Mouse (Mus musculus): ENCODE results near the gene Oas1f. TPM values are rescaled to one million over a fixed set of nuclear protein-coding genes. Genes with fewer than 3 reads are reported as not detected.
"Not testable (repeated sequence)": the region's sequence is repeated elsewhere in the genome, so short reads cannot be mapped to it uniquely, and the experiment has no call there.

Oas1f gene
- not detected in 2 replicates for polyA plus RNA-seq (2014; fragmentation: Nextera tagmentation; extraction: Ambion mirVana)

DNA sequence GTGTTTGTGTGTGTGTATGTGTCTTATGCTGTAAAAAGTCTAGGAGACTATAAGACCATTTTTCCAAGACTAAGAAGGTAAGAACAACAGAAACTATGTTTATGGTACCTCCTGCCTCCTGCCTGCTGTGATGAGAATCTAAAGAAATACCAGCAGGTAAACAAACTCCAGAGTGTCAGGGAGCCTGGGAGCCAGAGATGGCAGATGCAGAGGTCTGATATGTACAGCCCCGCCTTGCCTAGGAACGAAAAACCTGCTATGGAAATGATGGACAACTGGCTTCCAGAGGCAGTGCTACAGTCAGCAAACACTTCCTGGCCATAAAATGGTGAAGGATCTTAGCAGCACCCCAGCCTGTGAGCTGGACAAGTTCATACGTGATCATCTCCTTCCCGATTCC lies at the start of gene Oas1f:
TSS of gene Oas1f (plus strand) at position 301 of the 400 bp plus-strand sequence.
- Histone ChIP-seq H3K4me3 (ENCODE audit: low read depth, low read length) (no peak within 1 kb of the TSS), H3K27me3 (ENCODE audit: control insufficient read depth, insufficient read depth, low read length) (no peaks in the 10 kb centered on the region; the same call in 1 of the 2 replicates), H3K36me3 (ENCODE audit: control insufficient read depth, insufficient read depth, low read length) (no peaks in the 10 kb centered on the region), H3K27ac (ENCODE audit: low read depth, low read length) (no peak within 1 kb of the TSS), H3K9me3 (replicated peaks; ENCODE audit: control insufficient read depth, low read length) (no peaks in the 10 kb centered on the region), H3K4me2 (no peak within 1 kb of the TSS), H3K9ac (ENCODE audit: low read depth, low read length) (0 out of 2 replicates have a peak within 1 kb of the TSS, but pooled peaks have one; percentile 22), H3K4me1 (ENCODE audit: control insufficient read depth, insufficient read depth, low read length) (no peaks in the 10 kb centered on the region)
- no peak for ATAC-seq (replicated peaks; ENCODE audit: insufficient number of reproducible peaks, low FRiP score, low TSS enrichment)
- 73% methylated on average over 4 of the region's 4 CpGs for WGBS (ENCODE audit: insufficient replicate concordance)

GRCm38 (mm10) chr5:120798147-120798546 lies 49.0 kb upstream of the Oas1f start:
- not testable (repeated sequence) for H3K4me3 ChIP-seq (ENCODE audit: low read depth, low read length); H3K4me2 ChIP-seq; H3K36me3 ChIP-seq (ENCODE audit: control insufficient read depth, insufficient read depth, low read length); H3K9me3 ChIP-seq (replicated peaks; ENCODE audit: control insufficient read depth, low read length); ATAC-seq (replicated peaks; ENCODE audit: insufficient number of reproducible peaks, low FRiP score, low TSS enrichment); H3K4me1 ChIP-seq (ENCODE audit: control insufficient read depth, insufficient read depth, low read length); H3K27ac ChIP-seq (ENCODE audit: low read depth, low read length); H3K27me3 ChIP-seq (ENCODE audit: control insufficient read depth, insufficient read depth, low read length); H3K9ac ChIP-seq (ENCODE audit: low read depth, low read length)
- WGBS (ENCODE audit: insufficient replicate concordance): 48% methylated on average over 5 of the region's 5 CpGs

GRCm38 (mm10) chr5:120798943-120799342 lies 48.2 kb upstream of the Oas1f start:
- peaks cover 12% of the 10 kb centered on the region for H3K27me3 ChIP-seq (ENCODE audit: control insufficient read depth, insufficient read depth, low read length)
- not testable (repeated sequence) for ATAC-seq (replicated peaks; ENCODE audit: insufficient number of reproducible peaks, low FRiP score, low TSS enrichment); H3K36me3 ChIP-seq (ENCODE audit: control insufficient read depth, insufficient read depth, low read length); H3K4me3 ChIP-seq (ENCODE audit: low read depth, low read length); H3K4me2 ChIP-seq; H3K27ac ChIP-seq (ENCODE audit: low read depth, low read length); H3K9me3 ChIP-seq (replicated peaks; ENCODE audit: control insufficient read depth, low read length); H3K4me1 ChIP-seq (ENCODE audit: control insufficient read depth, insufficient read depth, low read length); H3K9ac ChIP-seq (ENCODE audit: low read depth, low read length)
- WGBS (ENCODE audit: insufficient replicate concordance): 59% methylated on average over 2 of the region's 2 CpGs

DNA sequence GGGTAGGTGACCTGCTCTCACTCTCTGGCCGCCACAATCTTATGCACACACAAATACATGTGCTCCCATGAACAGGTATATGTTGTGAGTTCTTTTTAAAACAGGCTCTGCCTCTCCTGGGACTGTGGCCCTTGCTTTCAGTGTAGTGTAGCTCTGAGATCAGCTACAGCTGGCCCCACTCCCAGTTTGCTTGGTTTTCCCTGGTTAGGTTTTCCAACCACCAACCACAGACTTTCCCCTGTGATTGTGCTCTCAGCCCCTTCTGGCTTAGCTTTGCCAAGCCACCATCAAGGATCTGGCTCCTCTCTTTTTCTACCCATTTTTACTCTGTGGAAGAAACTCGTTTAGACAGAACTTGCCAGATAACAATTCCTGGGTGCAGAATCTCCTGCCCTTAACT lies 43.6 kb upstream of the Oas1f start:
- WGBS (ENCODE audit: insufficient replicate concordance): 49% methylated on average over 2 of the region's 2 CpGs
- H3K27ac ChIP-seq (ENCODE audit: low read depth, low read length): no peak overlapping the region
- no peak overlapping the region for H3K4me3 ChIP-seq (ENCODE audit: low read depth, low read length)
- peaks cover 10% of the 10 kb centered on the region for H3K27me3 ChIP-seq (ENCODE audit: control insufficient read depth, insufficient read depth, low read length)
- no peak overlapping the region for H3K4me2 ChIP-seq
- H3K36me3 ChIP-seq (ENCODE audit: control insufficient read depth, insufficient read depth, low read length): no peaks in the 10 kb centered on the region
- no peak for ATAC-seq (replicated peaks; ENCODE audit: insufficient number of reproducible peaks, low FRiP score, low TSS enrichment)
- no peaks in the 10 kb centered on the region for H3K9me3 ChIP-seq (replicated peaks; ENCODE audit: control insufficient read depth, low read length)
- no peaks in the 10 kb centered on the region for H3K4me1 ChIP-seq (ENCODE audit: control insufficient read depth, insufficient read depth, low read length)
- H3K9ac ChIP-seq (ENCODE audit: low read depth, low read length): no peak overlapping the region

- H3K4me2 ChIP-seq: no peak overlapping the region
- H3K4me1 ChIP-seq (ENCODE audit: control insufficient read depth, insufficient read depth, low read length): no peaks in the 10 kb centered on the region
- H3K36me3 ChIP-seq (ENCODE audit: control insufficient read depth, insufficient read depth, low read length): no peaks in the 10 kb centered on the region
- 71% methylated on average over 1 of the region's 1 CpGs for WGBS (ENCODE audit: insufficient replicate concordance)
- H3K9me3 ChIP-seq (replicated peaks; ENCODE audit: control insufficient read depth, low read length): no peaks in the 10 kb centered on the region
- H3K4me3 ChIP-seq (ENCODE audit: low read depth, low read length): no peak overlapping the region
- H3K9ac ChIP-seq (ENCODE audit: low read depth, low read length): no peak overlapping the region
- H3K27me3 ChIP-seq (ENCODE audit: control insufficient read depth, insufficient read depth, low read length): peaks cover 4% of the 10 kb centered on the region
- no peak for ATAC-seq (replicated peaks; ENCODE audit: insufficient number of reproducible peaks, low FRiP score, low TSS enrichment)
- H3K27ac ChIP-seq (ENCODE audit: low read depth, low read length): no peak overlapping the region
These were observed 40.7 kb upstream of the Oas1f start for GRCm38 (mm10) chr5:120806458-120806857.

- H3K27me3 ChIP-seq (ENCODE audit: control insufficient read depth, insufficient read depth, low read length): no peaks in the 10 kb centered on the region
- no peak overlapping the region for H3K4me3 ChIP-seq (ENCODE audit: low read depth, low read length)
- ATAC-seq (replicated peaks; ENCODE audit: insufficient number of reproducible peaks, low FRiP score, low TSS enrichment): no peak
- H3K4me2 ChIP-seq: no peak overlapping the region
- H3K4me1 ChIP-seq (ENCODE audit: control insufficient read depth, insufficient read depth, low read length): 0 out of 2 replicates have a peak, but pooled peaks cover 3% of the 10 kb centered on the region
- H3K36me3 ChIP-seq (ENCODE audit: control insufficient read depth, insufficient read depth, low read length): no peaks in the 10 kb centered on the region
- WGBS (ENCODE audit: insufficient replicate concordance): 31% methylated on average over 6 of the region's 6 CpGs
- H3K9ac ChIP-seq (ENCODE audit: low read depth, low read length): no peak overlapping the region
- no peak overlapping the region for H3K27ac ChIP-seq (ENCODE audit: low read depth, low read length)
- no peaks in the 10 kb centered on the region for H3K9me3 ChIP-seq (replicated peaks; ENCODE audit: control insufficient read depth, low read length)
These were observed 38.0 kb upstream of the Oas1f start for GRCm38 (mm10) chr5:120809171-120809570.

DNA sequence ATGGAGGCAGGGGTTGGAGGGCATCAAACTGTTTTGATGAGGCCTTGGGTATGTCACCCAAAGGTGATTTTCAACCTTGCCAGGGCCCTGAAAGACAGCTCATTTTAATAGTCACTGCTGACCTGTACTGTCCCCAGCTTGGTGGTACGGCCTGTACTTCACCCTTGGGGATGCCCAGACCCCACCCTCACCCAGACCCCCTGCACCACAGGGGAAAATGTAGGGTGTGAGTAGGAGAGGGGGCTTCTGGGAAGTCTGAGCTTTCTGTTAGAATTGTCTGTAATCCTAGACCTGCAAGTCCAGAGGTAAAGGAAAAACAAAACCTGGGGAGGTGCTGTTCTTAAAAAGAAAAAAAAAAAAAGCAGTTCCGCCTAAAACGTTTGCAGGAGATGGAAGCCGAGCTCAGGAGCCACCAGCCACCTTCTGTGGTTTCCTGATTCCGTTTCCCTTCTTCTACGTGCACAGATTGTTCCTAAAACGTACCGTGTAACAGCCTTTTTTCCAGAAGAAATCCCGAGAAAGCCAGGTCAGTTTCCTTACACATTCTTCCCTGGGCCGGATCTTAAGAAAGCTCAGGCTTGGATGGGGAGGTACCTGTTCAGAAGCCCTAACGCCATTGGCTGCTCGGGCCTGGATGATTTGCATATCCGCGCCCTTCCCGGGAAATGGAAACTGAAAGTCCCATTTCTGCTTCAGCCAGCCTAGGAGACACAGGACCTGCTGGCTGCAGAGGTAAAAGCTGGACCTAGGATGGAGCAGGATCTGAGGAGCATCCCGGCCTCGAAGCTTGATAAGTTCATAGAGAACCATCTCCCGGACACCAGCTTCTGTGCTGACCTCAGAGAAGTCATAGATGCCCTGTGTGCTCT lies 35.0 kb upstream of the Oas1f start, which contains the start of gene Oas1c:
TSS of gene Oas1c (minus strand) at position 564 of the 869 bp plus-strand sequence.
- peak within 1 kb of the TSS; percentile 32 for H3K4me3 ChIP-seq (ENCODE audit: low read depth, low read length)
- 0 out of 2 replicates have a peak, but pooled peaks cover 3% of the 10 kb centered on the region for H3K4me1 ChIP-seq (ENCODE audit: control insufficient read depth, insufficient read depth, low read length)
- no peaks in the 10 kb centered on the region for H3K27me3 ChIP-seq (ENCODE audit: control insufficient read depth, insufficient read depth, low read length)
- H3K27ac ChIP-seq (ENCODE audit: low read depth, low read length): no peak within 1 kb of the TSS
- H3K4me2 ChIP-seq: peak within 1 kb of the TSS; percentile 61
- ATAC-seq (replicated peaks; ENCODE audit: insufficient number of reproducible peaks, low FRiP score, low TSS enrichment): no peak; the same call in 1 of the 2 replicates
- no peaks in the 10 kb centered on the region for H3K36me3 ChIP-seq (ENCODE audit: control insufficient read depth, insufficient read depth, low read length)
- H3K9ac ChIP-seq (ENCODE audit: low read depth, low read length): peak within 1 kb of the TSS; percentile 56
- WGBS (ENCODE audit: insufficient replicate concordance): 8% methylated on average over 18 of the region's 18 CpGs
- H3K9me3 ChIP-seq (replicated peaks; ENCODE audit: control insufficient read depth, low read length): no peaks in the 10 kb centered on the region

- 67% methylated on average over 6 of the region's 6 CpGs for WGBS (ENCODE audit: insufficient replicate concordance)
- Histone ChIP-seq H3K4me2 (peak overlapping the region; percentile 61), H3K4me3 (ENCODE audit: low read depth, low read length) (peak overlapping the region; percentile 32; the same call in 1 of the 2 replicates), H3K9me3 (replicated peaks; ENCODE audit: control insufficient read depth, low read length) (no peaks in the 10 kb centered on the region), H3K36me3 (ENCODE audit: control insufficient read depth, insufficient read depth, low read length) (no peaks in the 10 kb centered on the region), H3K27me3 (ENCODE audit: control insufficient read depth, insufficient read depth, low read length) (no peaks in the 10 kb centered on the region), H3K4me1 (ENCODE audit: control insufficient read depth, insufficient read depth, low read length) (0 out of 2 replicates have a peak, but pooled peaks cover 3% of the 10 kb centered on the region), H3K27ac (ENCODE audit: low read depth, low read length) (no peak overlapping the region), H3K9ac (ENCODE audit: low read depth, low read length) (no peak overlapping the region)
- ATAC-seq (replicated peaks; ENCODE audit: insufficient number of reproducible peaks, low FRiP score, low TSS enrichment): no peak
These were observed 34.1 kb upstream of the Oas1f start for GRCm38 (mm10) chr5:120813023-120813422.

All from heart, embryonic 11.5 days (tissue).